Mouse (Mus musculus) liver, adult (tissue): ENCODE data around the gene Clpx.

ENCODE experiments used
- GATA4 ChIP-seq: IDR thresholded peaks from 2 replicates; pipeline ENCODE4 v1.6.1; 2014; ENCODE audit warnings: mild to moderate bottlenecking, low read length; ENCODE audit not compliant: insufficient replicate concordance

Clpx gene

GRCm38 (mm10) chr9:65312669-65313357 is 18.8 kb downstream of the Clpx start:
- no peak for TF ChIP-seq GATA4

- TF ChIP-seq GATA4 = no peak
Observed at GRCm38 (mm10) chr9:65313846-65314245, 19.8 kb downstream of the Clpx start.

GRCm38 (mm10) chr9:65322255-65322900 is 28.3 kb downstream of the Clpx start:
- TF ChIP-seq GATA4 = no peak

- TF ChIP-seq GATA4 = no peak
Observed at GRCm38 (mm10) chr9:65325971-65326370, 31.9 kb downstream of the Clpx start.

- TF ChIP-seq GATA4 = no peak
Observed at GRCm38 (mm10) chr9:65327371-65327770, 33.3 kb downstream of the Clpx start.

- TF ChIP-seq GATA4 = no peak
Observed at GRCm38 (mm10) chr9:65333958-65334357, 39.9 kb downstream of the Clpx start.

- no peak for TF ChIP-seq GATA4
Observed at GRCm38 (mm10) chr9:65339146-65339545, 45.1 kb downstream of the Clpx start.

- no peak for TF ChIP-seq GATA4
Observed at GRCm38 (mm10) chr9:65340414-65340813, 46.4 kb downstream of the Clpx start.

- TF ChIP-seq GATA4 = no peak; the same call in 1 of the 2 replicates
Observed at GRCm38 (mm10) chr9:65345854-65346475, 51.9 kb downstream of the Clpx start, which contains the start of gene Pdcd7. TSS of gene Pdcd7 (plus strand) at chr9:65346104.

GRCm38 (mm10) chr9:65346476-65347111 is 52.5 kb downstream of the Clpx start:
- no peak for TF ChIP-seq GATA4

GRCm38 (mm10) chr9:65347112-65347850 is 53.2 kb downstream of the Clpx start:
- TF ChIP-seq GATA4 = no peak

- no peak for TF ChIP-seq GATA4
Observed at GRCm38 (mm10) chr9:65353251-65353650, 59.2 kb downstream of the Clpx start.

GRCm38 (mm10) chr9:65356561-65356960 is 62.5 kb downstream of the Clpx start:
- no peak for TF ChIP-seq GATA4

GRCm38 (mm10) chr9:65356971-65357370 is 62.9 kb downstream of the Clpx start:
- no peak for TF ChIP-seq GATA4

- no peak for TF ChIP-seq GATA4
Observed at GRCm38 (mm10) chr9:65358956-65359480, 65.0 kb downstream of the Clpx start.
